Mouse (Mus musculus) adrenal gland, adult 2 months (tissue): ENCODE measurements around the gene Tmem198. TPM values are rescaled to one million over a fixed set of nuclear protein-coding genes. Genes with fewer than 3 reads are reported as not detected.

Experiments
- DNase-seq: peaks from one replicate; pipeline ENCODE4 v3.0.0; 2021
- polyA plus RNA-seq: library from polyadenylated mRNA; depleted of rRNA; stranded (reverse); fragments of >200 nt; gene quantifications from 2 replicates; pipeline ENCODE4 v1.2.3, GENCODE M21; 2012; rRNA removed
- total RNA-seq, 2 experiments: library from RNA; stranded (reverse); gene quantifications; 2 replicates each; pipeline ENCODE4 v1.2.3; 2021

Tmem198 gene
- total and polyA plus RNA-seq, 3 experiments = 2.5 to 15.0 (median 2.8) TPM

- peak; percentile 50 for DNase-seq
These were observed 37.5 kb downstream of the Tmem198 start for GRCm38 (mm10) chr1:75516703-75517380.

- DNase-seq = no peak
These were observed 38.7 kb downstream of the Tmem198 start for GRCm38 (mm10) chr1:75517984-75518383.

GRCm38 (mm10) chr1:75518427-75518826 is 39.1 kb downstream of the Tmem198 start:
- no peak for DNase-seq

- peak; percentile 69 for DNase-seq
These were observed 40.2 kb downstream of the Tmem198 start for GRCm38 (mm10) chr1:75519576-75519975.

- peak; percentile 94 for DNase-seq
These were observed 42.1 kb downstream of the Tmem198 start, which contains the start of gene Stk11ip for GRCm38 (mm10) chr1:75521321-75522031. Gene Stk11ip, plus strand, starts transcription at chr1:75521529.

- DNase-seq = no peak
These were observed 45.3 kb downstream of the Tmem198 start for GRCm38 (mm10) chr1:75524679-75525078.

GRCm38 (mm10) chr1:75530546-75530945 is 51.2 kb downstream of the Tmem198 start:
- no peak for DNase-seq

GRCm38 (mm10) chr1:75532280-75533172 is 53.2 kb downstream of the Tmem198 start:
- no peak for DNase-seq

GRCm38 (mm10) chr1:75533325-75534252 is 54.3 kb downstream of the Tmem198 start:
- no peak for DNase-seq

Other genes starting within 250 kb of the Tmem198 start
- not detected for gene A630095N17Rik, start 247.4 kb upstream of the Tmem198 start, total RNA-seq
- gene A630095N17Rik, start 247.4 kb upstream of the Tmem198 start, polyA plus RNA-seq = not detected in 2 replicates
- 100 to 1,000 TPM in 1 of 2 experiments, 10 to 100 TPM in 1; 89.1 to 111 TPM for gene Dnajb2, start 243.1 kb upstream of the Tmem198 start, total RNA-seq
- gene Dnajb2, start 243.1 kb upstream of the Tmem198 start, polyA plus RNA-seq = 52.8 and 58.4 TPM in 2 replicates
- 10 to 100 TPM; 43.6 to 83.6 TPM for gene Ptprn, start 215.0 kb upstream of the Tmem198 start, total RNA-seq
- gene Ptprn, start 215.0 kb upstream of the Tmem198 start, polyA plus RNA-seq = 41.5 and 52.0 TPM in 2 replicates
- gene Resp18, start 201.1 kb upstream of the Tmem198 start, total RNA-seq = 100 to 1,000 TPM; 127 to 192 TPM
- 46.3 and 69.6 TPM in 2 replicates for gene Resp18, start 201.1 kb upstream of the Tmem198 start, polyA plus RNA-seq
- gene Dnpep, start 161.5 kb upstream of the Tmem198 start, total RNA-seq = 100 to 1,000 TPM in 1 of 2 experiments, 10 to 100 TPM in 1; 85.2 to 100 TPM
- gene Dnpep, start 161.5 kb upstream of the Tmem198 start, polyA plus RNA-seq = 149 and 179 TPM in 2 replicates
- 10 to 100 TPM; 16.6 to 31.8 TPM for gene Des, start 119.2 kb upstream of the Tmem198 start, total RNA-seq
- gene Des, start 119.2 kb upstream of the Tmem198 start, polyA plus RNA-seq = 17.2 and 18.6 TPM in 2 replicates
- 10 to 100 TPM in 1 of 2 experiments, 1 to 10 TPM in 1; 9.9 to 15.2 TPM for gene Speg, start 104.2 kb upstream of the Tmem198 start, total RNA-seq
- 56.5 and 93.7 TPM in 2 replicates for gene Speg, start 104.2 kb upstream of the Tmem198 start, polyA plus RNA-seq
- 10 to 100 TPM; 69.1 to 77.7 TPM for gene Gmppa, start 43.6 kb upstream of the Tmem198 start, total RNA-seq
- 137 and 189 TPM in 2 replicates for gene Gmppa, start 43.6 kb upstream of the Tmem198 start, polyA plus RNA-seq
- gene Asic4, start 29.1 kb upstream of the Tmem198 start, total RNA-seq = 1 to 10 TPM; 3.7 to 6.8 TPM
- gene Asic4, start 29.1 kb upstream of the Tmem198 start, polyA plus RNA-seq = 9.5 and 13.6 TPM in 2 replicates
- 10 to 100 TPM; 50.9 to 57.8 TPM for gene Chpf, start 225 bp upstream of the Tmem198 start, total RNA-seq
- gene Chpf, start 225 bp upstream of the Tmem198 start, polyA plus RNA-seq = 250 and 268 TPM in 2 replicates
- gene Obsl1, start 26.9 kb downstream of the Tmem198 start, total RNA-seq = 10 to 100 TPM; 35.9 to 56.6 TPM
- gene Obsl1, start 26.9 kb downstream of the Tmem198 start, polyA plus RNA-seq = 81.5 and 101 TPM in 2 replicates
- gene Inha, start 27.5 kb downstream of the Tmem198 start, total RNA-seq = 10 to 100 TPM; 15.0 to 38.5 TPM
- gene Inha, start 27.5 kb downstream of the Tmem198 start, polyA plus RNA-seq = 193 and 227 TPM in 2 replicates
- 10 to 100 TPM; 16.6 to 19.3 TPM for gene Stk11ip, start 42.0 kb downstream of the Tmem198 start, total RNA-seq
- gene Stk11ip, start 42.0 kb downstream of the Tmem198 start, polyA plus RNA-seq = 59.5 and 66.7 TPM in 2 replicates
- 100 to 1,000 TPM in 1 of 2 experiments, 10 to 100 TPM in 1; 90.4 to 111 TPM for gene Slc4a3, start 66.7 kb downstream of the Tmem198 start, total RNA-seq
- gene Slc4a3, start 66.7 kb downstream of the Tmem198 start, polyA plus RNA-seq = 340 and 381 TPM in 2 replicates